Comparison of ENCODE assay signal across 26 mouse cellular contexts in genomic region chr13:60750930-60751329, GRCm38 (mm10). TPM values are rescaled to one million over a fixed set of nuclear protein-coding genes. Genes with fewer than 3 reads are reported as not detected.
"Had no signal": no experiment of that assay in that cellular context is flagged by ENCODE, and none has a peak within 500 bp of the region (broad histone marks: within the 10 kb centered on the region; RNA-seq: fewer than 3 reads in every experiment).

No protein-coding gene starts in this region.

- H3K27ac ChIP-seq: midbrain, embryonic 10.5 days; midbrain, embryonic 13.5 days; midbrain, embryonic 15.5 days; neural tube, embryonic 13.5 days; neural tube, embryonic 15.5 days had no signal

- H3K9ac ChIP-seq: lung, embryonic 14.5 days; midbrain, embryonic 13.5 days; midbrain, embryonic 15.5 days; neural tube, embryonic 13.5 days; neural tube, embryonic 15.5 days had no signal

- H3K9me3 ChIP-seq: midbrain, embryonic 10.5 days; midbrain, embryonic 13.5 days; midbrain, embryonic 15.5 days; neural tube, embryonic 13.5 days; neural tube, embryonic 15.5 days had no signal

- H3K4me3 ChIP-seq: midbrain, embryonic 10.5 days; midbrain, embryonic 13.5 days; midbrain, embryonic 15.5 days; myocyte; neural tube, embryonic 13.5 days; neural tube, embryonic 15.5 days had no signal

- H3K27me3 ChIP-seq: midbrain, embryonic 13.5 days; midbrain, embryonic 15.5 days; neural tube, embryonic 13.5 days; neural tube, embryonic 15.5 days had no signal

- ATAC-seq: midbrain, embryonic 13.5 days; midbrain, embryonic 15.5 days had no signal

- DNase-seq: lung, adult 18-20 months; lung, embryonic 14.5 days; lung, postnatal 10 days; lung, postnatal 4 days; retina, postnatal 1 day; right cerebral cortex, adult 18-20 months; right cerebral cortex, postnatal 25 days; right cerebral cortex, postnatal 4 days; spleen, adult 18-20 months; thymus, adult 18-20 months; thymus, postnatal 14 days; thymus, postnatal 36 days had no signal

- H3K4me1 ChIP-seq: midbrain, embryonic 10.5 days; midbrain, embryonic 13.5 days; midbrain, embryonic 15.5 days; neural tube, embryonic 13.5 days; neural tube, embryonic 15.5 days had no signal

- H3K4me2 ChIP-seq: lung, embryonic 14.5 days; midbrain, embryonic 13.5 days; midbrain, embryonic 15.5 days; neural tube, embryonic 13.5 days; neural tube, embryonic 15.5 days had no signal

RNA-seq across cellular contexts. Expression of gene BC051665, which starts 35.2 kb away (rescaled TPM):
- total RNA-seq: megakaryocyte, adult 5-6 weeks; megakaryocyte-erythroid progenitor cell, adult 5-6 weeks had no signal
- polyA plus RNA-seq: lung, embryonic 14.5 days; lung, embryonic 16.5 days; midbrain, embryonic 10.5 days; midbrain, embryonic 13.5 days; midbrain, embryonic 15.5 days; myocyte; neural tube, embryonic 11.5 days; neural tube, embryonic 13.5 days; neural tube, embryonic 15.5 days; small intestine, adult 2 months; stomach, embryonic 14.5 days; stomach, embryonic 16.5 days; thymus, postnatal 0 days had no signal

RNA-seq across cellular contexts. Expression of gene Ctsll3, which starts 51.7 kb away (rescaled TPM):
- total RNA-seq: megakaryocyte, adult 5-6 weeks; megakaryocyte-erythroid progenitor cell, adult 5-6 weeks had no signal
- polyA plus RNA-seq: lung, embryonic 14.5 days; lung, embryonic 16.5 days; midbrain, embryonic 10.5 days; midbrain, embryonic 13.5 days; midbrain, embryonic 15.5 days; myocyte; neural tube, embryonic 11.5 days; neural tube, embryonic 13.5 days; neural tube, embryonic 15.5 days; small intestine, adult 2 months; stomach, embryonic 14.5 days; stomach, embryonic 16.5 days; thymus, postnatal 0 days had no signal
